Mouse (Mus musculus): ENCODE measurements around the gene Smim13. TPM values are rescaled to one million over a fixed set of nuclear protein-coding genes. Genes with fewer than 3 reads are reported as not detected.
"Not testable (repeated sequence)": the region's sequence is repeated elsewhere in the genome, so short reads cannot be mapped to it uniquely, and the experiment has no call there.

Smim13 gene
- polyA plus RNA-seq (2015; fragmentation: Nextera tagmentation; extraction: Ambion mirVana), result 11.0 and 11.8 TPM in 2 replicates

DNA sequence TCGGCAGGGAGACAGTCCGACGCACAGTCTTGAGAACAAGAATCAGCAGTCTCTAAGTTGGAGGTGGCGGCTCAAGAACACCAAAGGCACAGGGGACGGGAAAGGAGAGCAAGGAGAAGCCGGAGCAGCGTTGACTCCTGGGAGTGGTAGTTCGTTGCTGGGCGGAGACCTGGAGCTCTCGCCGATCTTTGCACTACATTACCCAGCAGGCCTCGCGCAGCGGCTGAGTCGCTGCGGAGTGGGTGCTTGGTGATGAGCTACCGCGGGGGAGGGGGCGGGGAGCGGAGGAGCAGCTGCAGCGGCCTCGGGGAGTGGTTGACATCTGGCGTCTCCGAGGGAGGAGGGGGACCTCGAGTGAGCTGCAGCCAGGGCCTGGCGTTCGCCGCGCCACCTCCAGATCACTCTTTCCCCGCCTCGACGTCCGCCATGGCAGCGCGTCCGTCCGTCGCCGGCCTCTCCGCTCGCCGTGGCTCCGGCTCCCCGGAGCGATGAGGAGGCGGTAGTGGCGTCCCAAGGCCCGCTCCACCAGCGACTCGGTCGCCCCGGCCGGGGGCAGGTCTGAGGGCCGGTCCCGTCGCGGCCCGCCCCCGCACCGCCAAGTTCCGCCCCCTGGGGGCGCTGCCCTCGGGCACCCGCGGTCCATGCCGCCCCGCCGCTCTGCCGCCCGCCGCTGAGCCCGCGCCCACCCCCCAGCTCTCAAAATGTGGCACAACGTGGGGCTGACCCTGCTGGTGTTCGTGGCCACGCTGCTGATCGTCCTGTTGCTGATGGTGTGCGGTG is at the start of gene Smim13:
Gene Smim13 (plus strand): TSS at position 307 of the 780 bp plus-strand sequence.
- H3K4me1 ChIP-seq (replicated peaks), result peaks cover 7% of the 10 kb centered on the region; the same call in 1 of the 2 replicates
- peak within 1 kb of the TSS; percentile 81 for H3K9ac ChIP-seq
- peak within 1 kb of the TSS; percentile 91 for H3K27ac ChIP-seq
- peak; percentile 96 for ATAC-seq
- 1% methylated on average over 78 of the region's 78 CpGs for WGBS
- H3K4me3 ChIP-seq (replicated peaks), result peak within 1 kb of the TSS; percentile 80
- H3K4me2 ChIP-seq (replicated peaks), result peak within 1 kb of the TSS; percentile 77
- no peaks in the 10 kb centered on the region for H3K36me3 ChIP-seq
- no peaks in the 10 kb centered on the region for H3K9me3 ChIP-seq
- no peaks in the 10 kb centered on the region for H3K27me3 ChIP-seq (replicated peaks)

DNA sequence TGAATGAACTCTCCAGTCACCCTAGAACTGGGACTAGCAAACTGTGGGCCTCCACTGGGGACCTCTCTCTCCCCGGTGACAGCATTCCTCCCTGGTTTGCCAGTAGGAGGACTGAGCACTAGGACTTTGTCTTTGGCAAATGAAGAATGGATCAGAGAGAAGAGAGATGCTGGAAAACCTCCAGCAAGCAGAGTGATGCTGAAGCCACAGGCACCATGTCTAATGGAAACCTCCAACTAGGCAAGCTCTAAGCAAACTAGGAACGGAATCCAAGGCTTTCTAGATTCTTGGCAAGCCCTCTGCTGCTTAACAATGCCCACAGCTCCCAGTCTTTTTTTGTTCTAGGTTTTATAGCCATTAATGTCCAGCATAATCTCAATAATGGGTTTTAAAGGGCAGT is 48.8 kb upstream of the Smim13 start:
- no peaks in the 10 kb centered on the region for H3K9me3 ChIP-seq
- 83% methylated on average over 2 of the region's 2 CpGs for WGBS
- H3K4me1 ChIP-seq (replicated peaks), result no peaks in the 10 kb centered on the region
- no peaks in the 10 kb centered on the region for H3K36me3 ChIP-seq
- no peaks in the 10 kb centered on the region for H3K27me3 ChIP-seq (replicated peaks)
- no peak overlapping the region for H3K4me2 ChIP-seq (replicated peaks)
- H3K4me3 ChIP-seq (replicated peaks), result no peak overlapping the region
- no peak overlapping the region for H3K27ac ChIP-seq
- ATAC-seq, result no peak
- no peak overlapping the region for H3K9ac ChIP-seq

GRCm38 (mm10) chr13:41203289-41203688 is 46.4 kb upstream of the Smim13 start:
- no peak overlapping the region for H3K27ac ChIP-seq
- no peak overlapping the region for H3K9ac ChIP-seq
- no peak overlapping the region for H3K4me3 ChIP-seq (replicated peaks)
- no peaks in the 10 kb centered on the region for H3K9me3 ChIP-seq
- 60% methylated on average over 7 of the region's 7 CpGs for WGBS
- no peaks in the 10 kb centered on the region for H3K4me1 ChIP-seq (replicated peaks)
- H3K27me3 ChIP-seq (replicated peaks), result no peaks in the 10 kb centered on the region
- no peak overlapping the region for H3K4me2 ChIP-seq (replicated peaks)
- no peaks in the 10 kb centered on the region for H3K36me3 ChIP-seq
- ATAC-seq, result no peak

GRCm38 (mm10) chr13:41203691-41204090 is 46.0 kb upstream of the Smim13 start:
- no peaks in the 10 kb centered on the region for H3K9me3 ChIP-seq
- whole genome bisulfite sequencing, result 85% methylated on average over 9 of the region's 9 CpGs
- ATAC-seq, result no peak

DNA sequence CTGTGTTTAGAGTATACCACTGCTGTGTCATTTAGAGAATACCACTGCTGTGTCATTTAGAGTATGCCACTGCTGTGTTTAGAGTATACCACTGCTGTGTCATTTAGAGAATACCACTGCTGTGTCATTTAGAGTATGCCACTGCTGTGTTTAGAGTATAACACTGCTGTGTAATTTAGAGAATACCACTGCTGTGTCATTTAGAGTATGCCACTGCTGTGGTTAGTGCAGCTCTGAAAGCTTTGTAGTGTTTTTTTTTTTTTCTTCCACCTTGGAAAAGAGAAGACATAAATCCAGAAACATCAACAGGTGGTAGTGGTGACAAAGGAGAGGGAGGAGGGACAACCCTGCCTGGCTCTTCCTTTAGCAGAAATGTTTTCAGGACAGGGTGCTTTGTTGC is 44.1 kb upstream of the Smim13 start:
- ATAC-seq; H3K4me2 ChIP-seq (replicated peaks): not testable (repeated sequence)

More at GRCm38 (mm10) chr13:41203691-41204090, 46.0 kb upstream of the Smim13 start:
- no peak overlapping the region for H3K4me2 ChIP-seq (replicated peaks)
- H3K4me1 ChIP-seq (replicated peaks), result no peaks in the 10 kb centered on the region
- H3K9ac ChIP-seq, result no peak overlapping the region
- H3K36me3 ChIP-seq, result no peaks in the 10 kb centered on the region
- no peak overlapping the region for H3K4me3 ChIP-seq (replicated peaks)
- H3K27ac ChIP-seq, result no peak overlapping the region
- H3K27me3 ChIP-seq (replicated peaks), result no peaks in the 10 kb centered on the region

GRCm38 (mm10) chr13:41206241-41206640 is 43.4 kb upstream of the Smim13 start:
- Histone ChIP-seq H3K9me3 (no peaks in the 10 kb centered on the region), H3K27ac (no peak overlapping the region), H3K9ac (no peak overlapping the region), H3K4me3 (replicated peaks) (no peak overlapping the region), H3K27me3 (replicated peaks) (no peaks in the 10 kb centered on the region), H3K36me3 (no peaks in the 10 kb centered on the region), H3K4me2 (replicated peaks) (no peak overlapping the region), H3K4me1 (replicated peaks) (no peaks in the 10 kb centered on the region)
- 83% methylated on average over 5 of the region's 5 CpGs for WGBS
- ATAC-seq, result no peak

More for the DNA sequence above, 44.1 kb upstream of the Smim13 start:
- not testable (repeated sequence) for H3K4me3 ChIP-seq (replicated peaks); H3K27ac ChIP-seq; H3K4me1 ChIP-seq (replicated peaks); H3K36me3 ChIP-seq; H3K9ac ChIP-seq; H3K9me3 ChIP-seq; H3K27me3 ChIP-seq (replicated peaks)

- Histone ChIP-seq H3K36me3 (no peaks in the 10 kb centered on the region), H3K4me2 (replicated peaks) (no peak overlapping the region), H3K4me1 (replicated peaks) (peaks cover 9% of the 10 kb centered on the region), H3K9ac (no peak overlapping the region), H3K4me3 (replicated peaks) (no peak overlapping the region), H3K9me3 (no peaks in the 10 kb centered on the region), H3K27ac (no peak overlapping the region), H3K27me3 (replicated peaks) (no peaks in the 10 kb centered on the region)
- 66% methylated on average over 4 of the region's 4 CpGs for WGBS
- ATAC-seq, result peak; percentile 83
Measured at GRCm38 (mm10) chr13:41211276-41211675, 38.4 kb upstream of the Smim13 start.

DNA sequence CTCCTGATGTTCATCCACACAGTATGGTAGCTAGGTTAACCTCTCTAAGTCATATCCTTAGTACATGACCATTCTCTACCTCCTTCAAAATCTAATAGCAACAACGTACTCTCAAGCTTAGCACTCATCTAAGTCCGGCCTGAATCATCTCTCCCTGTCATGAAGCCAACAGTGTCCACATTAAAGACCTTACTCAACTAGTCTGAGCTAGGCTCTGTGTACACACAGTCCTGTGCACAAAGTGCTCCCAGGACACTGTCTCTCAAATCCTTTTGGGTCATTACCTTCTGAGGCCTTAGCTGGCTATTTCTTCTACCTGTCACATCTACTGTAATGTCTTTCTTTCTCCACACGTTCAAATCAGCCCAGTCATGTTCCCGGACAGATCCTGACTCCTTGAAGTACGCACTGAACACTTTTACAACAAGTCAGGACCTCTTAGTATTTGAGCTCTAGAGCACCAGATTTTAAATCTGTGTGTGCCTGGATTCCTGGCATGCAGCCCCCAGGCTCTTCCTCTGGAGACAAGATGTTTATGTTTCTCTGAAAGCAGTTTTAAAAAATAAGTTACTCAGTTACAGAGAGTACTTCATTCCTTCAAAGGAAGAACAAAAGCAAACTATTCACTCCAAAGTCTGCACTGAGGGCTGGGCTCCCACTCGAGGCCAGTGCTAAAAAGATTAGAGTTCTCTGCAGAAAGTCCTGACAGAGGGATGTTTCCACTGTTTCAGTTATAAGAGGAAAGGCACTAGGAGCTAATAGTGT is 36.9 kb upstream of the Smim13 start:
- WGBS, result 44% methylated on average over 6 of the region's 6 CpGs
- H3K27ac ChIP-seq, result no peak overlapping the region
- H3K9me3 ChIP-seq, result no peaks in the 10 kb centered on the region
- H3K27me3 ChIP-seq (replicated peaks), result no peaks in the 10 kb centered on the region
- H3K9ac ChIP-seq, result no peak overlapping the region
- no peak overlapping the region for H3K4me3 ChIP-seq (replicated peaks)
- no peak overlapping the region for H3K4me2 ChIP-seq (replicated peaks)
- H3K4me1 ChIP-seq (replicated peaks), result peaks cover 9% of the 10 kb centered on the region
- no peaks in the 10 kb centered on the region for H3K36me3 ChIP-seq
- ATAC-seq, result peak; percentile 36; the same call in 1 of the 2 replicates

DNA sequence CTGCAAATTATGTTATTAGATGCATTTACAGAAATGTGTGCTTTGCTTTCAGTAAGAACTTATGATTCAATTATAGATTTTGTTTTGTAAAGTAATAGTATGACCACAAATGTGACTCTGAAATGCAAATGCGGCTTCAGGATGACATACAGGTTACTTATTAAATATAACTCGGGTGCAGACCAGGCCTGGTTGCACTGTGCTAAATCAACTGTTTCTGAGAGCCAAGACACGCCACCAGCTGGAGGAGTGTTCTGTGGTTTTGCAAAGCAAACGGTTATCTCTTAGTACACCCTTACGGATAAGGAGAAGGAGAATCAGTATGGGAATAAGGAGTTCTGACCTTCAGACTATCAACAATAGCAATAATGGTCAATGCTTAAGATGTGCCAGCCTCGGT is 34.0 kb upstream of the Smim13 start:
- no peak overlapping the region for H3K27ac ChIP-seq
- no peaks in the 10 kb centered on the region for H3K27me3 ChIP-seq (replicated peaks)
- no peak overlapping the region for H3K9ac ChIP-seq
- H3K4me1 ChIP-seq (replicated peaks), result peaks cover 14% of the 10 kb centered on the region
- no peak for ATAC-seq
- H3K4me2 ChIP-seq (replicated peaks), result no peak overlapping the region
- no peaks in the 10 kb centered on the region for H3K36me3 ChIP-seq
- no peaks in the 10 kb centered on the region for H3K9me3 ChIP-seq
- 73% methylated on average over 6 of the region's 6 CpGs for whole genome bisulfite sequencing
- no peak overlapping the region for H3K4me3 ChIP-seq (replicated peaks)

GRCm38 (mm10) chr13:41216236-41216635 is 33.4 kb upstream of the Smim13 start:
- no peak overlapping the region for H3K4me2 ChIP-seq (replicated peaks)
- peaks cover 14% of the 10 kb centered on the region for H3K4me1 ChIP-seq (replicated peaks)
- 80% methylated on average over 3 of the region's 3 CpGs for WGBS
- no peak for ATAC-seq
- no peak overlapping the region for H3K9ac ChIP-seq
- no peak overlapping the region for H3K4me3 ChIP-seq (replicated peaks)
- no peaks in the 10 kb centered on the region for H3K27me3 ChIP-seq (replicated peaks)
- H3K27ac ChIP-seq, result no peak overlapping the region
- H3K9me3 ChIP-seq, result no peaks in the 10 kb centered on the region
- H3K36me3 ChIP-seq, result no peaks in the 10 kb centered on the region

GRCm38 (mm10) chr13:41219056-41219455 is 30.6 kb upstream of the Smim13 start:
- Histone ChIP-seq H3K9me3 (no peaks in the 10 kb centered on the region), H3K4me2 (replicated peaks) (peak overlapping the region; percentile 80; the same call in 1 of the 2 replicates), H3K9ac (no peak overlapping the region), H3K4me1 (replicated peaks) (peaks cover 5% of the 10 kb centered on the region; the same call in 1 of the 2 replicates), H3K27me3 (replicated peaks) (no peaks in the 10 kb centered on the region), H3K27ac (no peak overlapping the region), H3K36me3 (no peaks in the 10 kb centered on the region), H3K4me3 (replicated peaks) (no peak overlapping the region)
- no peak for ATAC-seq
- WGBS, result 39% methylated on average over 1 of the region's 1 CpGs

DNA sequence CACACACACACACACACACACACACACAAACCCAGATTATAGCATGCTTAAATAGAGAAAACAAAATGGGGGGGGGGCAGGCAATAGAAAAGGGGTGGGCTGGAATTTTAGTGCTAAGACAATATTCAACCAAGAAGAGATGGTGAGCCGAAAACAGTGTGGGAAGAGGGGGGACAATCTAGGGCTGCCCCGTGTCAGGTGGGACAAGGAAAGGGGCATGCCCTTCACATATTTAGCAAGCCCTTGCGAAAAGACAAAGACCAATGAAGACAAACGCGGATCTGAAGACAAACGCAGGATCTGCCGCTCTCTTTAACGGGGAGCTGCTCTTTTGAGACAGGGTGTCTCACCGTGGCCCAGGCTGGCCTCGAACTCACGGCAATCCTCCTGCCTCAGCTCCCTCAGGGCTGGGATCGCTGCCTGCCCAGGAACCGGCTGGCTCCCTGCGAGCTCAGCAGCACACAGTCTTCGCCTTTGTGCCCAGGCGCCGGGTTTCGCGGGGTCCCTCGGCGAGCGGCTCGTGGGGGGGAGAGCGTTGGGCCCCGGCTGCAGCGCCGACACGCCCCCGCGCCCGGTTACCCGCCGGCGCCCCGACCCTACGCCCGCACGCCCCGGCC is 29.8 kb upstream of the Smim13 start:
- Histone ChIP-seq H3K4me1 (replicated peaks) (peaks cover 5% of the 10 kb centered on the region; the same call in 1 of the 2 replicates), H3K9ac (peak overlapping the region; percentile 51), H3K36me3 (no peaks in the 10 kb centered on the region), H3K27me3 (replicated peaks) (no peaks in the 10 kb centered on the region), H3K4me3 (replicated peaks) (peak overlapping the region; percentile 65), H3K27ac (no peak overlapping the region), H3K9me3 (no peaks in the 10 kb centered on the region), H3K4me2 (replicated peaks) (peak overlapping the region; percentile 80)
- 2% methylated on average over 39 of the region's 39 CpGs for WGBS
- ATAC-seq, result peak; percentile 19

All from intestine, embryonic 15.5 days (tissue).